Mouse (Mus musculus): ENCODE results near the gene Fgfrl1.

- TF ChIP-seq CTCF (IDR thresholded peaks at IDR 0.05; ENCODE audit: insufficient read depth, low read depth, low read length) (no peak), POLR2A (IDR thresholded peaks at IDR 0.05; ENCODE audit: insufficient read depth, low read depth, low read length) (no peak)
These were observed 27.1 kb upstream of the Fgfrl1 start for GRCm38 (mm10) chr5:108665066-108665465.
